Mouse (Mus musculus) lung, embryonic 14.5 days (tissue): ENCODE results near the gene Klk12. TPM values are rescaled to one million over a fixed set of nuclear protein-coding genes. Genes with fewer than 3 reads are reported as not detected.

Experiments
- ATAC-seq: fragments of 200-750 bp; cut with Nextera tagmentation; 2 replicates; pipeline ENCODE4 v1.8.0; 2017; ENCODE audit warnings: mild to moderate bottlenecking, moderate TSS enrichment, moderate library complexity; ENCODE audit not compliant: insufficient read depth
- DNase-seq: peaks from one replicate; pipeline ENCODE4 v3.0.0-alpha.2; 2015
- H3K27ac ChIP-seq: fragments of 300-500 bp; sonication (generic); 2 replicates; pipeline ENCODE4 v1.5.1; 2014; ENCODE audit warnings: low read depth, mild to moderate bottlenecking, moderate library complexity
- H3K27me3 ChIP-seq: fragments of 300-500 bp; sonication (generic); 2 replicates; pipeline ENCODE4 v1.6.1; 2014; ENCODE audit warnings: low read length, control low read depth; ENCODE audit not compliant: insufficient read depth
- H3K36me3 ChIP-seq: fragments of 300-500 bp; sonication (generic); 2 replicates; pipeline ENCODE4 v1.6.1; 2014; ENCODE audit warnings: control low read depth; ENCODE audit not compliant: insufficient read depth
- H3K4me1 ChIP-seq: fragments of 300-500 bp; sonication (generic); 2 replicates; pipeline ENCODE4 v1.6.1; 2014; ENCODE audit warnings: antibody characterized with exemption, control low read depth; ENCODE audit not compliant: insufficient read depth
- H3K4me2 ChIP-seq: fragments of 300-500 bp; sonication (generic); 2 replicates; pipeline ENCODE4 v1.6.1; 2014; ENCODE audit warnings: mild to moderate bottlenecking
- H3K4me3 ChIP-seq: fragments of 300-500 bp; sonication (generic); 2 replicates; pipeline ENCODE4 v1.5.1; 2014; ENCODE audit warnings: low read depth, low read length
- H3K9ac ChIP-seq: fragments of 300-500 bp; sonication (generic); 2 replicates; pipeline ENCODE4 v1.6.1; 2014
- H3K9me3 ChIP-seq: fragments of 300-500 bp; sonication (generic); 2 replicates; pipeline ENCODE4 v1.6.1; 2016; ENCODE audit warnings: low read depth, low read length, control low read depth
- CTCF ChIP-seq: IDR thresholded peaks from 2 replicates; pipeline ENCODE4 v1.5.1; 2016; ENCODE audit warnings: antibody characterized with exemption, low read depth
- WGBS: fragments of 180-500 bp; shearing (Covaris S2); extraction: QIAGEN DNeasy Blood & Tissue Kit; methylation state at CpG from one replicate; pipeline ENCODE4 v1.1.7; 2014; 5-methylcytosine and 5-hydroxymethylcytosine counted together
- polyA plus RNA-seq: library from polyadenylated mRNA; unstranded; fragments of >200 nt; fragmentation: Nextera tagmentation; extraction: Ambion mirVana; gene quantifications from 2 replicates; pipeline ENCODE4 v1.2.1, GENCODE M21; 2014

Gene Klk12
- polyA plus RNA-seq, 1 experiment from 2014 or later: not detected

GRCm38 (mm10) chr7:43796355-43796754, 27.7 kb downstream of the Klk12 start:
- H3K27ac ChIP-seq: no peak overlapping the region
- H3K27me3 ChIP-seq: peaks cover 8% of the 10 kb centered on the region; the same call in 1 of the 2 replicates
- peak overlapping the region; percentile 75 for H3K4me2 ChIP-seq
- ATAC-seq (peak; percentile 15; the same call in 1 of the 2 replicates), DNase-seq (peak; percentile 55)
- TF ChIP-seq CTCF: no peak
- H3K4me1 ChIP-seq: no peaks in the 10 kb centered on the region
- H3K9ac ChIP-seq: no peak overlapping the region; the same call in 1 of the 2 replicates
- H3K4me3 ChIP-seq: peak overlapping the region; percentile 46
- 3% methylated on average over 8 of the region's 8 CpGs for whole genome bisulfite sequencing
- H3K36me3 ChIP-seq: no peaks in the 10 kb centered on the region
- H3K9me3 ChIP-seq: no peaks in the 10 kb centered on the region

- peak within 1 kb of the TSS; percentile 75 for H3K4me2 ChIP-seq
- no peaks in the 10 kb centered on the region for H3K9me3 ChIP-seq
- peaks cover 8% of the 10 kb centered on the region; the same call in 1 of the 2 replicates for H3K27me3 ChIP-seq
- H3K4me1 ChIP-seq: no peaks in the 10 kb centered on the region
- under 1% methylated on average over 28 of the region's 28 CpGs for WGBS
- H3K36me3 ChIP-seq: no peaks in the 10 kb centered on the region
- H3K27ac ChIP-seq: no peak within 1 kb of the TSS
- DNase-seq (peak; percentile 44), ATAC-seq (peak; percentile 32; the same call in 1 of the 2 replicates)
- peak within 1 kb of the TSS; percentile 46 for H3K4me3 ChIP-seq
- peak within 1 kb of the TSS; percentile 47 for H3K9ac ChIP-seq
- TF ChIP-seq CTCF: no peak
These were observed 28.7 kb downstream of the Klk12 start, which contains the start of gene Klk8 for GRCm38 (mm10) chr7:43797333-43797769. Gene Klk8 (plus strand): TSS chr7:43797577.

GRCm38 (mm10) chr7:43797844-43798462, 29.3 kb downstream of the Klk12 start:
- peak; percentile 57 for ATAC-seq
- 38% methylated on average over 13 of the region's 13 CpGs for WGBS
- no peaks in the 10 kb centered on the region for H3K36me3 ChIP-seq
- H3K4me1 ChIP-seq: no peaks in the 10 kb centered on the region
- H3K4me2 ChIP-seq: peak overlapping the region; percentile 75
- peak overlapping the region; percentile 46 for H3K4me3 ChIP-seq
- peak overlapping the region; percentile 47; the same call in 1 of the 2 replicates for H3K9ac ChIP-seq
- peaks cover 8% of the 10 kb centered on the region; the same call in 1 of the 2 replicates for H3K27me3 ChIP-seq
- DNase-seq: peak; percentile 24
- no peak for TF ChIP-seq CTCF
- no peaks in the 10 kb centered on the region for H3K9me3 ChIP-seq
- no peak overlapping the region for H3K27ac ChIP-seq

GRCm38 (mm10) chr7:43799876-43800275, 31.2 kb downstream of the Klk12 start:
- no peak for TF ChIP-seq CTCF
- H3K4me2 ChIP-seq: no peak overlapping the region
- no peak overlapping the region for H3K9ac ChIP-seq
- ATAC-seq (no peak), DNase-seq (no peak)
- no peaks in the 10 kb centered on the region for H3K4me1 ChIP-seq
- H3K27ac ChIP-seq: no peak overlapping the region
- no peaks in the 10 kb centered on the region for H3K9me3 ChIP-seq
- 71% methylated on average over 7 of the region's 7 CpGs for WGBS
- no peak overlapping the region for H3K4me3 ChIP-seq
- H3K36me3 ChIP-seq: no peaks in the 10 kb centered on the region
- peaks cover 8% of the 10 kb centered on the region; the same call in 1 of the 2 replicates for H3K27me3 ChIP-seq

- Histone ChIP-seq H3K9me3 (no peaks in the 10 kb centered on the region), H3K27me3 (no peaks in the 10 kb centered on the region), H3K4me3 (no peak within 1 kb of the TSS), H3K4me1 (no peaks in the 10 kb centered on the region), H3K36me3 (no peaks in the 10 kb centered on the region), H3K27ac (no peak within 1 kb of the TSS), H3K4me2 (no peak within 1 kb of the TSS), H3K9ac (no peak within 1 kb of the TSS)
- no peak for DNase-seq
- no peak for ATAC-seq
- no peak for TF ChIP-seq CTCF
- 40% methylated on average over 5 of the region's 5 CpGs for WGBS
These were observed 42.3 kb downstream of the Klk12 start, which contains the start of gene Klk7 for GRCm38 (mm10) chr7:43810994-43811393. Gene Klk7 (plus strand): TSS chr7:43811294.

- Histone ChIP-seq H3K4me2 (no peak overlapping the region), H3K27me3 (no peaks in the 10 kb centered on the region), H3K27ac (no peak overlapping the region), H3K9ac (no peak overlapping the region), H3K36me3 (no peaks in the 10 kb centered on the region), H3K4me1 (no peaks in the 10 kb centered on the region), H3K4me3 (no peak overlapping the region), H3K9me3 (no peaks in the 10 kb centered on the region)
- DNase-seq (no peak), ATAC-seq (no peak)
- 80% methylated on average over 7 of the region's 7 CpGs for WGBS
- TF ChIP-seq CTCF: no peak
These were observed 46.5 kb downstream of the Klk12 start for GRCm38 (mm10) chr7:43815211-43815610.

- TF ChIP-seq CTCF: no peak
- Histone ChIP-seq H3K27me3 (no peaks in the 10 kb centered on the region), H3K4me1 (no peaks in the 10 kb centered on the region), H3K27ac (no peak overlapping the region), H3K9me3 (no peaks in the 10 kb centered on the region), H3K4me3 (no peak overlapping the region), H3K9ac (no peak overlapping the region), H3K36me3 (no peaks in the 10 kb centered on the region), H3K4me2 (no peak overlapping the region)
- DNase-seq (no peak), ATAC-seq (no peak)
These were observed 48.0 kb downstream of the Klk12 start for GRCm38 (mm10) chr7:43816746-43817145.
